Comparison of ENCODE assay signal across 25 mouse cellular contexts in the genomic region with DNA sequence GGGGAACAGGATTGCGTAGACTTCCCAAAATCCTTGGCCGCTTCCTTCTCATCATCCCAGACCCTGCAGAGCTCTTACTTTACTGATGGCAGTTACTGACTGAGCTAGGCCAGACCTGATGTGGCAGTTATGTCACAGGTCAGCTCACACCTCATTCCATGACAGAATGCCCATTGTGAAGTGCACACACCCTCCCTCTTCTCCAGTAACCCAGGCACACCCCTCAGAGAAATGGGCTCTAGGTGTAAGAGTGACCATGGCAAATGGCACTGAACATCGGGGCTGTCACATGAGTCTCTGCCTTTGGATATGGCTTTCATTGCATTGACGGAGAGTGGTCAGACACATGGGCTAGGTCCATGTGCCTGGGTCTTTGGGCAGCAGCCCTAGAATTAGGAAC. TPM values are rescaled to one million over a fixed set of nuclear protein-coding genes. Genes with fewer than 3 reads are reported as not detected.
DNase-seq lines count a peak whose midpoint lies in the region; ATAC-seq and TF ChIP-seq lines count a peak whose summit lies in the region.
"Had no signal": no experiment of that assay in that cellular context is flagged by ENCODE, and none has a peak within 500 bp of the region (broad histone marks: within the 10 kb centered on the region; RNA-seq: fewer than 3 reads in every experiment).

A gene (minus strand): TSS at position 101 of the 400 bp plus-strand sequence.

- no peaks in the 10 kb centered on the region for H3K36me3 ChIP-seq in heart, embryonic 13.5 days
- H3K36me3 ChIP-seq in testis, adult 2 months (ENCODE audit: control insufficient read depth, insufficient read depth, low read length): peaks cover 3% of the 10 kb centered on the region
- H3K36me3 ChIP-seq: G1E had no signal

- H3K9ac ChIP-seq in heart, embryonic 13.5 days: no peak within 1 kb of the TSS

- 81% methylated on average over 4 of the region's 4 CpGs for WGBS in heart, embryonic 13.5 days

- H3K27ac ChIP-seq in heart, embryonic 13.5 days (replicated peaks): 0 out of 2 replicates have a peak within 1 kb of the TSS, but pooled peaks have one; percentile 15
- H3K27ac ChIP-seq in testis, adult 2 months (ENCODE audit: control insufficient read depth, insufficient read depth, low read depth, low read length): peak within 1 kb of the TSS; percentile 93

- no peak within 1 kb of the TSS for H3K4me3 ChIP-seq in heart, embryonic 13.5 days
- H3K4me3 ChIP-seq in testis, adult 2 months (ENCODE audit: control insufficient read depth, low read depth, low read length): peak within 1 kb of the TSS; percentile 94

- H3K9me3 ChIP-seq in heart, embryonic 13.5 days: no peaks in the 10 kb centered on the region
- H3K9me3 ChIP-seq: G1E had no signal

- TF ChIP-seq CTCF in testis, adult 2 months (IDR thresholded peaks at IDR 0.05; ENCODE audit: control insufficient read depth, insufficient read depth, insufficient replicate concordance, low read depth, low read length): no peak

- peak; percentile 82; the same call in 1 of the 2 replicates for TF ChIP-seq POLR2A in testis, adult 2 months (IDR thresholded peaks at IDR 0.05; ENCODE audit: control insufficient read depth, low read depth, low read length)

- no peaks in the 10 kb centered on the region for H3K27me3 ChIP-seq in heart, embryonic 13.5 days (replicated peaks)
- no peaks in the 10 kb centered on the region for H3K27me3 ChIP-seq in testis, adult 2 months (ENCODE audit: control insufficient read depth, insufficient read depth, low read length)
- H3K27me3 ChIP-seq: CH12.LX had no signal

- H3K4me1 ChIP-seq in heart, embryonic 13.5 days: no peaks in the 10 kb centered on the region
- H3K4me1 ChIP-seq in testis, adult 2 months (ENCODE audit: control insufficient read depth, insufficient read depth, low read length): no peaks in the 10 kb centered on the region

- no peak for ATAC-seq in heart, embryonic 13.5 days (ENCODE audit: extremely low read depth, insufficient number of reproducible peaks, low FRiP score, low TSS enrichment)
- ATAC-seq: activated CD4-positive, CD25-positive, alpha-beta regulatory T cell, adult 4 months; CD4-positive, CD25-positive, alpha-beta regulatory T cell, adult 4 months; Patski had no signal

- no peak for DNase-seq in heart, postnatal 14 days
- no peak for DNase-seq in testis, postnatal 10 days (ENCODE audit: low spot score)
- DNase-seq: adrenal gland, adult 2 months; adrenal gland, adult 8-10 months; adrenal gland, postnatal 10 days; adrenal gland, postnatal 14 days; adrenal gland, postnatal 25 days; adrenal gland, postnatal 36 days; B cell, adult 2 months; cerebellum, adult 11 months; cerebellum, adult 11-12 months; cerebellum, adult 18-20 months had no signal

- no peak within 1 kb of the TSS for H3K4me2 ChIP-seq in heart, embryonic 13.5 days

- intact Hi-C loops in heart, postnatal 14 days (cut with DNase I): no loop called here

RNA-seq across cellular contexts. Expression of the gene that starts here (rescaled TPM):
- polyA plus RNA-seq in heart, embryonic 13.5 days (2015; fragmentation: Nextera tagmentation; extraction: Ambion mirVana): not detected in 2 replicates
- total RNA-seq in heart, postnatal 14 days (2021): not detected
- polyA plus RNA-seq in testis, adult 2 months (2012; rRNA removed): 463 and 718 TPM in 2 replicates
- total RNA-seq: adrenal gland, adult 18-20 months; adrenal gland, adult 2 months; adrenal gland, adult 8-10 months; adrenal gland, postnatal 10 days; adrenal gland, postnatal 14 days; adrenal gland, postnatal 25 days; adrenal gland, postnatal 36 days; adrenal gland, postnatal 4 days; CH12.LX; ES-E14; MEL had no signal
- polyA plus RNA-seq: activated CD4-positive, CD25-positive, alpha-beta regulatory T cell, adult 4 months; adrenal gland, adult 2 months; brain, embryonic 14.5 days; C2C12; CD4-positive, CD25-positive, alpha-beta regulatory T cell, adult 4 months; G1E; Patski had no signal

Comparison
In these comparisons a context has a peak if more than half of its experiments do, and no peak if none do; other contexts are left out.
1. RNA of the gene that starts here (polyA plus RNA-seq): 463 to 718 TPM in testis, adult 2 months; not detected in heart, embryonic 13.5 days; every median in the first group is over 100 times any median in the second.